Mouse (Mus musculus): ENCODE data around the gene Zscan26. TPM values are rescaled to one million over a fixed set of nuclear protein-coding genes. Genes with fewer than 3 reads are reported as not detected.
A peak's percentile ranks its signal among the peaks of the same experiment; 100 is the strongest.
"Not testable (repeated sequence)": the region's sequence is repeated elsewhere in the genome, so short reads cannot be mapped to it uniquely, and the experiment has no call there.

Zscan26 gene
- polyA plus RNA-seq, 1 experiment from 2014 or later, result 17.3 TPM

DNA sequence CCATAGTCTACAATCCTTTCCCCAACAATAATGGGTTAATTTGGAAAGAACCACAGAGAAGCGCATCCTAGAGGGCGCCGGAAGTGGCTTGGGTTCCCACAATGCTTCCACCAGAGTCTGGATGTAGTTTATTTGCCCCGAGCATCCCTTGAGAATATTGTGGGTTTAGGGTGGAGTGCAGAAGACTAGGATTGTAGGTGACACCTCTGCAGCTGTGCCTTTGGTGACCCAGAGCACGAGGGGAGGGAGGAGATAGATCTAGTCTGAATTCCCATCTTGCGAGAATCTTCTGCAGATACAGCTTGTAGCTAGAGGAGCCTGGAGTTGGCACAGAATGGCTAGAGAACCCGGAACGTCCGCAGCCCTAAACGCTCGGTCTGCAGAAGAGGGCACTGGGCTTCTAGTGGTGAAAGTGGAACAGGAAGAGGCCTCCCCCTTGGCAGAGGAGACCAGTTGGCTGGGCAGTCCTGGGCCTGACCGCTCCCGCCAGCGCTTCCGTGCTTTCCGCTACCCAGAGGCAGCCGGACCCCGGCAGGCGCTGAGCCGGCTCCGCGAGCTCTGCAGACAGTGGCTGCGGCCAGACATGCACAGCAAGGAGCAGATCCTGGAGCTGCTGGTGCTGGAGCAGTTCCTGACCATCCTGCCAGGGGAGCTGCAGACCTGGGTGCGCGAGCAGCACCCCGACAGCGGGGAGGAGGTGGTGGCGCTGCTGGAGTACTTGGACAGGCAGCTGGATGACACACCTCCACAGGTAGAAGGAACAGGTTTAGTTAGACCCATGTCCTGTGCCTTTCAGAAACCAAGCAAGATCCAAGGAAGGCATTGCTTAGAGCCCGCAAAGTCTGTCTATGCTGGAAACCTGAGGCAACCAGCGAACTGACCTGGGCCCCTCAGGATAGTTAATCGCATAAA, 25.5 kb upstream of the Zscan26 start, which contains the start of the genes Zkscan4 and Gm10065:
Zkscan4 (plus strand) TSS at position 149 of the 912 bp plus-strand sequence.
Gm10065 (minus strand) TSS at position 683 of the 912 bp plus-strand sequence.
- not testable (repeated sequence) for H3K36me3 ChIP-seq (ENCODE audit: control insufficient read depth, insufficient read depth, low read length); H3K9me3 ChIP-seq (ENCODE audit: control insufficient read depth, low read length); H3K4me1 ChIP-seq (replicated peaks; ENCODE audit: control insufficient read depth, insufficient read depth); H3K27me3 ChIP-seq (ENCODE audit: control insufficient read depth, insufficient read depth, low read length)
- peak; percentile 53 for TF ChIP-seq CTCF (IDR thresholded peaks at IDR 0.05; ENCODE audit: low read depth)
- H3K9ac ChIP-seq (ENCODE audit: low read length), result peak within 1 kb of the TSS; percentile 59
- H3K27ac ChIP-seq (replicated peaks), result peak within 1 kb of the TSS; percentile 80
- H3K4me2 ChIP-seq (replicated peaks; ENCODE audit: low read depth), result peak within 1 kb of the TSS; percentile 58
- WGBS, result 2% methylated on average over 27 of the region's 31 CpGs
- DNase-seq (ENCODE audit: low spot score) (peak; percentile 78), ATAC-seq (ENCODE audit: low FRiP score, low TSS enrichment) (peak; percentile 89)
- peak within 1 kb of the TSS; percentile 51 for H3K4me3 ChIP-seq (ENCODE audit: low read depth, low read length)

DNA sequence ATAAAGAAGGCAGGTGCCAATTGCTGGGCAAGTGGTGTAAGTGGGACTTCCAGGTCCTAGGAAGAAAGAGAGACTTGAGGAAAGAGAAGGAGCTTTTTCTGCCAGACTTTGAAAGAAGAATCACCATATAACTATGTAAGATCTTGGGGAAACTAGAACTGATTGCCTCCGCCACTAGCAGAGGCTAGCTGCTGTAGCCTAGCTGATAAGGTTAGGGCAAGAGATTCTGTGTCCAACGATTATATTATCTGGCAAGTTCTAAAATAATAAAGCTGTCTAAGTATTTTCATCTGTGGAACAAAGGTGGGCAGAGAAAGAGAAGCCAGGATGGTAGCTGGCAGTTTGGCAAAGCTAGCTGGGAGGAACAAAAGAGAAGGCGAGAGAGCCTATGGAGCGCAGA, 18.9 kb upstream of the Zscan26 start:
- no peak overlapping the region for H3K9ac ChIP-seq (ENCODE audit: low read length)
- ATAC-seq (ENCODE audit: low FRiP score, low TSS enrichment), result no peak
- TF ChIP-seq EP300 (optimal IDR thresholded peaks at IDR 0.05), result no peak
- TF ChIP-seq CTCF (IDR thresholded peaks at IDR 0.05; ENCODE audit: low read depth), result no peak

DNA sequence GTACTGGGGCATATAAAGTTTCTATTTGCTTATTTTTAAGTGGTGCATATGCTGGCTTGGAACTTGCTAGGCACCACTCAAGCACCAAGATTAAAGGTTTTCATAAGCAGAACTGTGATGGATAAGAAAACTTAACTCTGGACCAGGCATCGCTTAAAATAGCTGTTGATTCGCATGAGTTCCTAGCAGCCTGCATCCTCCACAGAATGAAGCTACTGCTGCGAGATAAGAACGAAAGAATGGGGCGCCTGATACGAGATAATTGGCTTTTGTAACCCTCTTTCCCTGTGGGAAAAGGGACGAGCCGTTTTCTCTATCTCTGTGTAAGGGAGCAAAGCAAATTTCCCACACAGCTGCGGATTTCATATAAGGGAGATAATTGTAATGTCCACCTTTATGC, 15.6 kb upstream of the Zscan26 start:
- no peak overlapping the region for H3K9ac ChIP-seq (ENCODE audit: low read length)
- H3K36me3 ChIP-seq (ENCODE audit: control insufficient read depth, insufficient read depth, low read length), result no peaks in the 10 kb centered on the region
- no peak overlapping the region for H3K4me2 ChIP-seq (replicated peaks; ENCODE audit: low read depth)
- WGBS, result 40% methylated on average over 9 of the region's 9 CpGs
- H3K9me3 ChIP-seq (ENCODE audit: control insufficient read depth, low read length), result no peaks in the 10 kb centered on the region
- no peak overlapping the region for H3K27ac ChIP-seq (replicated peaks)
- TF ChIP-seq CTCF (IDR thresholded peaks at IDR 0.05; ENCODE audit: low read depth) (no peak), EP300 (optimal IDR thresholded peaks at IDR 0.05) (no peak)
- H3K4me3 ChIP-seq (ENCODE audit: low read depth, low read length), result no peak overlapping the region
- no peak for ATAC-seq (ENCODE audit: low FRiP score, low TSS enrichment)
- DNase-seq (ENCODE audit: low spot score), result no peak
- no peaks in the 10 kb centered on the region for H3K4me1 ChIP-seq (replicated peaks; ENCODE audit: control insufficient read depth, insufficient read depth)
- H3K27me3 ChIP-seq (ENCODE audit: control insufficient read depth, insufficient read depth, low read length), result no peaks in the 10 kb centered on the region

More for the DNA sequence above, 18.9 kb upstream of the Zscan26 start:
- 40% methylated on average over 4 of the region's 4 CpGs for WGBS
- no peak overlapping the region for H3K27ac ChIP-seq (replicated peaks)
- no peak overlapping the region for H3K4me2 ChIP-seq (replicated peaks; ENCODE audit: low read depth)
- no peaks in the 10 kb centered on the region for H3K36me3 ChIP-seq (ENCODE audit: control insufficient read depth, insufficient read depth, low read length)
- no peaks in the 10 kb centered on the region for H3K27me3 ChIP-seq (ENCODE audit: control insufficient read depth, insufficient read depth, low read length)
- H3K9me3 ChIP-seq (ENCODE audit: control insufficient read depth, low read length), result no peaks in the 10 kb centered on the region
- no peaks in the 10 kb centered on the region for H3K4me1 ChIP-seq (replicated peaks; ENCODE audit: control insufficient read depth, insufficient read depth)
- no peak overlapping the region for H3K4me3 ChIP-seq (ENCODE audit: low read depth, low read length)
- DNase-seq (ENCODE audit: low spot score), result no peak

DNA sequence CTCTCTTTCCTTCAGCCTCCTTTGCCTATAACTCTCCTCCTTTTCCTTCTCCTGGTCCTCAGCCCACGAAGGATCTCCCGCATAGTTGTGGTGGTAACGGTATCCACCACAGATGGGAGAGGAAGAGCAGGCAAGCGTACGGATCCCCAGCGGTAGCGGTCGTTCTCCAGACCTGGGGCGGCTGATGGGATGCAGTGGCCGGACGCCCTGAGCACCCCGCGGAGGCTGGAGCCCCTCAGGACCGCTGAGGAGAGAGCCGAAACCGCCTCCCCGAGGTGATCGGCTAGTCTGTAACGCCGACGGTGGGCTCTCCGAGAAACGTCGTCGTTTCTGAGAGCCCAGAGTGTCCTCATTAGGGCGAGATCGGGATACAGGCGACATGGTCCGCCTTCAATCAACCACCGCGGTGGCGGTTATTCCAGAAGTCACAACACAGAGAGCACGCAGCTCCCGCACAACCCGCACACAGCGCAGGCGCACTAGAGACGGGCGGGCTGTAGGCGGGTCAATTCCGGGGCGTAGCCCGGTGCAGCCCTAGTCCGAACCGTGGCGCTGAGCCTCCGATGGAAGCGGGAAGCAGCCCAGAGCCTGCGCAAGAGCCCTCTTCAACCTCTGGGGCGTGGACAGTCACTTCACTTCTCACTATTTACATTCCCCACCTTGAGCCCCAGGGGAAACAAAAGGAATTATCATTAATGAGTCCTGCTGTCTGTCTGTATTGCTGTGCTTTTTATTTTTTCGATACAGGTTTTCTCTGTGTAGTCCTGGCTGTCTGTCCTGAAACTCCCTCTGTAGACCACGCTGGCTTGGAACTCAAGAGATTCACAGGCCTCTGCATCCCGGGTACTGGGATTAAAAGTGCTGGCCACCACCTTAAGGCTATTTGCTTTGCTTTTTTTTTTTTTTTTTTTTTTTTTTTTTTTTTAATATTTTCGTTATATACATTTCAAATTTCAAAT, 14.8 kb upstream of the Zscan26 start, which contains the start of gene Nkapl:
Nkapl (minus strand) TSS at position 449 of the 959 bp plus-strand sequence.
- TF ChIP-seq CTCF (IDR thresholded peaks at IDR 0.05; ENCODE audit: low read depth), result no peak
- TF ChIP-seq EP300 (optimal IDR thresholded peaks at IDR 0.05), result no peak
- Histone ChIP-seq H3K9ac (ENCODE audit: low read length) (peak within 1 kb of the TSS; percentile 68), H3K36me3 (ENCODE audit: control insufficient read depth, insufficient read depth, low read length) (no peaks in the 10 kb centered on the region), H3K27me3 (ENCODE audit: control insufficient read depth, insufficient read depth, low read length) (no peaks in the 10 kb centered on the region), H3K4me2 (replicated peaks; ENCODE audit: low read depth) (peak within 1 kb of the TSS; percentile 94), H3K27ac (replicated peaks) (peak within 1 kb of the TSS; percentile 49; the same call in 1 of the 2 replicates), H3K4me1 (replicated peaks; ENCODE audit: control insufficient read depth, insufficient read depth) (no peaks in the 10 kb centered on the region), H3K4me3 (ENCODE audit: low read depth, low read length) (peak within 1 kb of the TSS; percentile 66), H3K9me3 (ENCODE audit: control insufficient read depth, low read length) (no peaks in the 10 kb centered on the region)
- WGBS, result 2% methylated on average over 54 of the region's 54 CpGs
- peak; percentile 98 for ATAC-seq (ENCODE audit: low FRiP score, low TSS enrichment)
- peak; percentile 91 for DNase-seq (ENCODE audit: low spot score)

DNA sequence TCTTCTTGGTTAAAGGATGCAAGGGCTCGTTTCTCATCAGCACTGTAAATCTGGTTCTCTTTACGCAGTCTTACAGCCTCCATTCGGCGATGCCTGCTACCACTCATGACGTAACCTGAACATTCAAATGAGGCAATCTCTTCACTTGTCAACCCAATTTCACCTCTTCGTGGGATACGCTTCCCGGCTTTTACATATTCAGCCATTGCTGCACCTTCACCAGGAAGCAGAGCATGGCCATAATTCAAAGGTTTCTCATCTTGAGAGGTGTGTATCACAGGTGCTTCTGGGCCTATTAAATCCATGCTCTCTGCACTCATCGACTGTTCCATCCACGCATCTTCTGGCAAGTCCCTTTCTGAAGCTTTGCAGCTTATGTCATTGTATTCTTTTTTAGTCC, 13.8 kb upstream of the Zscan26 start:
- TF ChIP-seq CTCF (IDR thresholded peaks at IDR 0.05; ENCODE audit: low read depth) (no peak), EP300 (optimal IDR thresholded peaks at IDR 0.05) (no peak)
- Histone ChIP-seq H3K9ac (ENCODE audit: low read length) (no peak overlapping the region), H3K4me3 (ENCODE audit: low read depth, low read length) (no peak overlapping the region), H3K9me3 (ENCODE audit: control insufficient read depth, low read length) (no peaks in the 10 kb centered on the region), H3K4me1 (replicated peaks; ENCODE audit: control insufficient read depth, insufficient read depth) (no peaks in the 10 kb centered on the region), H3K27me3 (ENCODE audit: control insufficient read depth, insufficient read depth, low read length) (no peaks in the 10 kb centered on the region), H3K27ac (replicated peaks) (no peak overlapping the region), H3K4me2 (replicated peaks; ENCODE audit: low read depth) (no peak overlapping the region), H3K36me3 (ENCODE audit: control insufficient read depth, insufficient read depth, low read length) (no peaks in the 10 kb centered on the region)
- no peak for ATAC-seq (ENCODE audit: low FRiP score, low TSS enrichment)
- WGBS, result 88% methylated on average over 10 of the region's 10 CpGs
- no peak for DNase-seq (ENCODE audit: low spot score)

DNA sequence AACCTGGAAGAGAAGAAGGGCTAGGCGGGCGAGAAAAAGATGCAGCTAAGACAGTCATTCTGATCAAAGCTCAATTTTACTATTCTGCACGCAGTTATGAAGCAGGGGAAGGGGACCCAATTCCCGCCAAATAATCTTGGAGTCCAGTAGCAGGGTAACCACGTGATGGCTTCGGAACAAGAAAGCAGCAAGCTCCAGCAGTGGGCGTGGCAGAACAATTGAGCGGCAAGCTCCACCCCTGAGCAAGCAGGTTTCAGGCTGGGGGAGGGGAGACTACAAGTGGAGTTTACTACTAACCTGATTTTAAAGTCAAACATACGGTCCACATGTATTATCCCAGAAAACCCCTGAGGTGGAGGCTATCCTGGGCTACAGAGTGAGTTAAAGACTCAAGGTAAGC, 9.0 kb upstream of the Zscan26 start:
- H3K9me3 ChIP-seq (ENCODE audit: control insufficient read depth, low read length); H3K36me3 ChIP-seq (ENCODE audit: control insufficient read depth, insufficient read depth, low read length); H3K27me3 ChIP-seq (ENCODE audit: control insufficient read depth, insufficient read depth, low read length); H3K9ac ChIP-seq (ENCODE audit: low read length); DNase-seq (ENCODE audit: low spot score); H3K4me1 ChIP-seq (replicated peaks; ENCODE audit: control insufficient read depth, insufficient read depth); H3K4me2 ChIP-seq (replicated peaks; ENCODE audit: low read depth); ATAC-seq (ENCODE audit: low FRiP score, low TSS enrichment); H3K27ac ChIP-seq (replicated peaks); H3K4me3 ChIP-seq (ENCODE audit: low read depth, low read length): not testable (repeated sequence)
- 47% methylated on average over 9 of the region's 9 CpGs for WGBS
